Mouse (Mus musculus) layer of hippocampus, adult 2 months (tissue): ENCODE data around the gene Cox6b1. TPM values are rescaled to one million over a fixed set of nuclear protein-coding genes. Genes with fewer than 3 reads are reported as not detected.
A peak's percentile ranks its signal among the peaks of the same experiment; 100 is the strongest.

ENCODE experiments used
- DNase-seq, 2 experiments: peaks; one replicate each; pipeline ENCODE4 v3.0.0; 2022; ENCODE audit warnings: low spot score in 2 of 2
- H3K27ac ChIP-seq: fragments of 200-600 bp; 2 replicates; pipeline ENCODE4 v1.8.1; 2022
- H3K4me3 ChIP-seq: fragments of 200-600 bp; 2 replicates; pipeline ENCODE4 v1.8.1; 2022; ENCODE audit warnings: mild to moderate bottlenecking
- CTCF ChIP-seq: fragments of 200-600 bp; conservative IDR thresholded peaks from 2 replicates; pipeline ENCODE4 v1.8.1; 2022; ENCODE audit warnings: antibody characterized with exemption, mild to moderate bottlenecking, moderate library complexity
- total RNA-seq, 2 experiments: library from RNA; stranded (reverse); gene quantifications; 2 replicates each; pipeline ENCODE4 v1.2.3; 2021

Cox6b1 gene
- total RNA-seq, 2 experiments from 2014 or later = 552 to 568 TPM

DNA sequence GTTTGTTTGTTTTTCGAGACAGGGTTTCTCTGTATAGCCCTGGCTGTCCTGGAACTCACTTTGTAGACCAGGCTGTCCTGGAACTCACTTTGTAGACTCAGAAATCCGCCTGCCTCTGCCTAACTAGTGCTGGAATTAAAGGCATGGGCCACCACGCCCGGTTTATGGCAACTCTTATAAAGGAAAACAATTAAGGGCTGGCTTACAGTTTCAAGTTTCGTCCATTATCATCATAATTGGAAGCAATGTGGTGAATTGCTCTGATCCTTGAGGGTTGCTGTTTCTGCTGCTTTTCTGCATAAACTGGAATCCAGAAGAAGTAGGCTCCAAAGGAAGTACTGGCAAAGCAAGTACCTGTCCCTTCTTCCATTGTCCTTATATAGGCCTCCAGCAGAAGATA, 696 bp upstream of the Cox6b1 start:
- no peak for TF ChIP-seq CTCF
- DNase-seq = no peak
- no peak overlapping the region for H3K4me3 ChIP-seq
- no peak overlapping the region for H3K27ac ChIP-seq

DNA sequence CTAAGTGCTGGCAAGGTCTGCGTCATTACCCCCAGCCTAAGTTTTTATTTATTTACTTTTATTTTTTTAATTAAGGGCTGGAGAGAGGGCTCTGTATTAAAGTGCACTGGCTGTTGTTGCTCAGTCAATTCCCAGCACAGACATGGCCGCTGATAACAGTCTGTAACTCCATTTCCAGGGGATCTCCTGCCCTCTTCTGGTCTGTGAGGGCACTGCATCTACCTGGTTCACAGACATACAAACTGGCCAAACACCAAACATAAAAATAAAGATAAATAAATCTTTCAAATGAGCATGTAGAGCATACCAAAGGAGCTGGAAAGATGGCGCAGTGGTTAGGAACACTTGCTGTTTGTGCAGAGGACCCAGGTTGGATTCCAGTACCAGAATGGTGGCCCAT, 6.7 kb downstream of the Cox6b1 start:
- Histone ChIP-seq H3K27ac (no peak overlapping the region), H3K4me3 (no peak overlapping the region)
- peak; percentile 78 for TF ChIP-seq CTCF
- no peak for DNase-seq

DNA sequence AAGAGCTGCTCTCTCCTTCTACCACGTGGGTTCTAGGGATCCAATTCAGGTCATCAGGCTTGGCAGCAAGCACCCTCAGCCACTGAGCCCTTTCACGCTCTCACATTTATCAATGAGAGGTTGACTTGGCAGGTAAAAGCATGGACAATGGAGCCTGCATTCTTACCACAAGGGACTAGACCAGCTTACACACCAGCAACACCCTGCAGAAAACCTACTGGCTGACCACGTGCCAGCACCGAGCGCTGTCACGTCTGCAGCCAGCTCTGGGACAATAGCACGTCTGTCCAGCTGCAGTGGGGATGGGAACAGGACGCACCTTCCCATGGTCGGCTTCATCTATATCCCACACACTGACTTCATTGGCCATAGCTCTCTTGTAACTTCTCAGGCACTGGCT, 7.3 kb downstream of the Cox6b1 start:
- Histone ChIP-seq H3K27ac (no peak overlapping the region), H3K4me3 (no peak overlapping the region)
- TF ChIP-seq CTCF = no peak
- no peak for DNase-seq

DNA sequence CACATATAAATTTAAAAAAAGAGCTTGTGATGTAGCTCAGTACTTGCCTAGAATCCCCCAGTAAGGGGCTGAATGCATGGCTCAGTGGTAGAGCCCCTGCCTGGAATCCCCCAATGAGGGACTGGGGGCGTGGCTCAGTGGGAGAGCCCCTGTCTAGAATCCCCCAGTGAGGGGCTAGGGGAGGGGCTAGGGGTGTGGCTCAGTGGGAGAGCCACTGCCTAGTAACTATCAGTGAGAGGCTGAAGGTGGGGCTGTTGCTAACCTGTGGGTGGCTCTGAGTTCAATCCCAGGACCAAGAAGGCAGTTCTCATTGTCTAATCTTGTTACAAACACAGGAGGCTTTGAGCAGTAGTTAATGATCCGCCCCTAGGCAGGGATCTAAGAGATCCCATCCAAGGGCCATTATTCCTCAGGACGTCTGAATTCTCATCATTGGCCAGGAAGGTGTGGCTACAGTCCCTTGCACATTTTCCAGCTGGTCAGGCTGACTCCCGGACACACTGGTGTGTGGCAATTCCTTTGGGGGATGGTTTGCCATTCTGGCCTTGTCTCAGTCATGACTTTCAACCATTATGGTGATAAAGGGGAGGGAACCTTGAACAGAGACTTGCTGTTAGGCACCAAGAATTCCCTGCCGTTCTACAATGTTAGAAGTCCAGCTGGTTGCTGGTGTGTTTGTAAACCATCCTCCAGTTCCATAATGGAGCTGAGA, 10.7 kb downstream of the Cox6b1 start:
- no peak overlapping the region for H3K4me3 ChIP-seq
- TF ChIP-seq CTCF = no peak
- DNase-seq = no peak
- H3K27ac ChIP-seq = no peak overlapping the region

DNA sequence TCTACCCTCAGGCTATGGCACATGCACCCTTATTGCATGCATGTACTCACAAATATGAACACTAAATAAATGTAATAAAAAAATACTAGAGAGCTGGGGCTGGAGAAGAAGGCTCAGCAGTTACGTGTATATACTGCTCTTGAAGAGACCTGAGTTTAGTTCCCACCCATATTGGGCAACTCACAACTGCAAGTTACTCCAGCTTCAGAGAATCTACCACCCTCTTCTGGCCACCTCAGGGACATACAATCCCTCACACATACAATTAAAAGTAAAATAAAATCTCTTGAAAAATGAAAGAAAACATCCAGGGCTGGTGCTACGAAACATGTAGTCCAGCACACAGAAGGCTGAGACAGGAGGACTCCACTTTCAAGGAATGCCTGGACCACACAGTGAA, 11.5 kb downstream of the Cox6b1 start:
- DNase-seq = no peak
- H3K27ac ChIP-seq = no peak overlapping the region
- H3K4me3 ChIP-seq = no peak overlapping the region
- peak; percentile 59 for TF ChIP-seq CTCF

DNA sequence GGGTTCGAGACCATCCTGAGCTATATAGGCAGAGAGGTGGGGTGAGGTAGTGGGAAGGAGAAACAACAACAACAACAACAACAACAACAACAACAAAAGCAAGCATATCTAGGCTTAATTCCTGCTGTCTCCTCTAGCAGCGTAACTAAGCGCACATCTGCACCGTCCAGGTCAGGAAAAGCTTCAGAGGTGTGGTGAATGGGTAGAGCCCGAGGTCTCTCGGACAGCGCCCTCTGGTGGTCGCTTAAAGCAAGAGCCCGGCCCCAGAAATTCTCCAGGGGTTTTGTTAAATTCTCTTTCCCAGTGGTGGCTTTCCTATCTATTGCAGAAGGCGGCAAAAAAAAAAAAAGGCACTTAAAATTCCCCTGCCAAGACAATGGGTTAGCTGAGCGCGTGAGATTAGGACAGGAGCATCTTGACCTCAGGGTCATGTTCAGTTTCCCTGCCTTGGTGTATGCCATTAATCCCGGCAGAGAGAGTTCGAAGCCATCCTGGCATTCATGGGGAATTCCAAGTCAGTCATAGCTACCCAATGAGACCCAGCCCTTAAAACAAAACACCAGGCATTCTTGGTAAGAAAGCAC, 12.3 kb downstream of the Cox6b1 start:
- H3K27ac ChIP-seq = no peak overlapping the region
- peak in 1 of 2 experiments; percentile 50 for DNase-seq
- H3K4me3 ChIP-seq = no peak overlapping the region
- TF ChIP-seq CTCF = peak; percentile 85

DNA sequence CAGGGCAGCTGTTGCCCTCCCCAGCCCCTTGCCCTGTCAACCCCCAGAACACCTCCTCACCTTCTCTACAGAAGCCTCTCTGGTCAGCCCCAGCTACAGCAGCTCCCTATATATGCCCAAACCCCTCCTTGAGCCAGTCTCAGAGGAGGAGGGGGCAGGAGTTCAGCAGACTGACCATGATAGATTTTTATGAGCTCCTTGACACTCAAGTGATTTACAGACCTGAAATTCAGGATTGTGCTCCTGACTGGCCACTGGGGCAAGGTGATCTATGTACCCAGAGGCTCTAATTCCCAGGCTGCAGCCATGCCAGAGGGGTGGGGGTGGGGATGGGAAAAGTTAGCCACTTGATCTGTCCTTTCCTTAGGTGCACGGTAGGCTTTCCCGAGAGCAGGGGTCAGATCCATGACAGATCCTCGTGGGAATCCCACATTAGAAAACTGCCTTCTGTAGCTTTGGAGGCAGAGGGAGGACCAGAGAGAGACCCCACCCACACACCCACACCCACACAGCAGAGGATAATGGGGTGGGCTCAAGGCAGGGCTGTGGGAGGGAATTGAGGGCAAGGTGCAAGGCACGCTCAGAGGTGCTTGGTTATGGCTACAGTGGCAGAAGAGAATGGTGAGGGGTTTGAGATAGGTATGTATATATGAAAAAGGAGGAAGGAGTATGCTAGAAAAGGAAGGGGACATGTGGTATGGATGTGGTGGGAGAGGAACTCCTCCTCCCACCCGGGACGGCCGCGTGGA, 13.1 kb downstream of the Cox6b1 start, which contains the start of gene Upk1a:
Gene Upk1a, minus strand, starts transcription at position 194 of the 749 bp plus-strand sequence.
- Histone ChIP-seq H3K4me3 (no peak within 1 kb of the TSS), H3K27ac (no peak within 1 kb of the TSS)
- no peak for TF ChIP-seq CTCF
- no peak for DNase-seq

GRCm38 (mm10) chr7:30610043-30610442, 15.9 kb downstream of the Cox6b1 start:
- DNase-seq = no peak
- TF ChIP-seq CTCF = no peak
- Histone ChIP-seq H3K27ac (no peak overlapping the region), H3K4me3 (no peak overlapping the region)

GRCm38 (mm10) chr7:30608476-30608875, 17.5 kb downstream of the Cox6b1 start:
- DNase-seq = no peak
- Histone ChIP-seq H3K27ac (no peak overlapping the region), H3K4me3 (no peak overlapping the region)
- TF ChIP-seq CTCF = no peak

- no peak overlapping the region for H3K4me3 ChIP-seq
- peak; percentile 74 for TF ChIP-seq CTCF
- no peak for DNase-seq
- no peak overlapping the region for H3K27ac ChIP-seq
These were observed 18.1 kb downstream of the Cox6b1 start for GRCm38 (mm10) chr7:30607706-30608309.

- no peak for DNase-seq
- H3K4me3 ChIP-seq = no peak overlapping the region
These were observed 21.0 kb downstream of the Cox6b1 start for GRCm38 (mm10) chr7:30604944-30605343.

GRCm38 (mm10) chr7:30604424-30604823, 21.5 kb downstream of the Cox6b1 start:
- TF ChIP-seq CTCF = no peak
- no peak for DNase-seq
- Histone ChIP-seq H3K4me3 (no peak overlapping the region), H3K27ac (no peak overlapping the region)

More at GRCm38 (mm10) chr7:30604944-30605343, 21.0 kb downstream of the Cox6b1 start:
- H3K27ac ChIP-seq = no peak overlapping the region
- TF ChIP-seq CTCF = no peak

DNA sequence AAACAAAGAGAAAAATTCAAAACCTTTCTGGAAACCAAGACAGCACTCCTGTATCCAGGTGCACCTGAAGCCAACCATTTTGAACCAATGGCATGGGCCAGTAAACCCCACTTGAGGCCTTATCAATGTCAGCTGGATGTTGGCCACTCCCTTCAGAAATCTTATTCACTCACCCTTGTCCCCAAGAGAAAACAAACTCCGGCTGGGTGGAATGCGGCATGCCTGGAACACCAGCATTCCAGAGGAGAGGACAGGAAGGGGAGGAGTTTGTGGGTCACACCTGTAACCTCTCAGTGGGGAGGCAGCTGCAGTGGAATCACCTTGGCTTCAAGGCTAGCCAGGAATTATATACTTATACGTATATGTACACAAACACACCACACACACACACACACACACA, 23.4 kb downstream of the Cox6b1 start:
- TF ChIP-seq CTCF = no peak
- Histone ChIP-seq H3K4me3 (no peak overlapping the region), H3K27ac (no peak overlapping the region)
- DNase-seq = no peak

- no peak for DNase-seq
- H3K27ac ChIP-seq = no peak overlapping the region
- TF ChIP-seq CTCF = no peak
- H3K4me3 ChIP-seq = no peak overlapping the region
These were observed 25.3 kb downstream of the Cox6b1 start for GRCm38 (mm10) chr7:30600651-30601050.
